Mouse (Mus musculus) gastrocnemius, adult 8-10 months (tissue): ENCODE data around the gene Extl1. TPM values are rescaled to one million over a fixed set of nuclear protein-coding genes. Genes with fewer than 3 reads are reported as not detected.
A peak's percentile ranks its signal among the peaks of the same experiment; 100 is the strongest.

Experiments
- DNase-seq, 2 experiments: peaks; one replicate each; pipeline ENCODE4 v3.0.0; 2022; ENCODE audit warnings: low spot score in 2 of 2
- total RNA-seq, 4 experiments: library from RNA; stranded (reverse); gene quantifications; 2 replicates each; pipeline ENCODE4 v1.2.4; 2022

Extl1 gene
- total RNA-seq, 4 experiments from 2014 or later: 22.2 to 36.1 (median 29.7) TPM

GRCm38 (mm10) chr4:134391636-134392035, 8.0 kb upstream of the Extl1 start:
- no peak for DNase-seq

GRCm38 (mm10) chr4:134388397-134388796, 4.7 kb upstream of the Extl1 start:
- DNase-seq: peak; percentile 46 to 49

- no peak for DNase-seq
Measured at GRCm38 (mm10) chr4:134387268-134387667, 3.6 kb upstream of the Extl1 start.

- no peak for DNase-seq
Measured at GRCm38 (mm10) chr4:134379510-134379909, 4.1 kb downstream of the Extl1 start.

- DNase-seq: no peak
Measured at GRCm38 (mm10) chr4:134378089-134378615, 5.5 kb downstream of the Extl1 start.

GRCm38 (mm10) chr4:134374306-134374705, 9.3 kb downstream of the Extl1 start:
- no peak for DNase-seq

GRCm38 (mm10) chr4:134373295-134373694, 10.4 kb downstream of the Extl1 start:
- DNase-seq: no peak

GRCm38 (mm10) chr4:134372294-134372747, 11.3 kb downstream of the Extl1 start:
- DNase-seq: peak; percentile 63 to 78

GRCm38 (mm10) chr4:134371316-134371855, 12.3 kb downstream of the Extl1 start:
- DNase-seq: peak in 1 of 2 experiments; percentile 26

- DNase-seq: no peak
Measured at GRCm38 (mm10) chr4:134370649-134371221, 12.9 kb downstream of the Extl1 start.

- DNase-seq: no peak
Measured at GRCm38 (mm10) chr4:134365280-134365679, 18.4 kb downstream of the Extl1 start.

GRCm38 (mm10) chr4:134362586-134362985, 21.1 kb downstream of the Extl1 start:
- no peak for DNase-seq

GRCm38 (mm10) chr4:134362124-134362523, 21.5 kb downstream of the Extl1 start:
- DNase-seq: no peak

GRCm38 (mm10) chr4:134361215-134361614, 22.4 kb downstream of the Extl1 start:
- no peak for DNase-seq

- DNase-seq: no peak
Measured at GRCm38 (mm10) chr4:134359649-134360048, 24.0 kb downstream of the Extl1 start.

- DNase-seq: no peak
Measured at GRCm38 (mm10) chr4:134357461-134357771, 26.2 kb downstream of the Extl1 start.

GRCm38 (mm10) chr4:134356591-134357460, 26.8 kb downstream of the Extl1 start:
- peak; percentile 55 to 70 for DNase-seq

- DNase-seq: peak; percentile 82 to 85
Measured at GRCm38 (mm10) chr4:134355841-134356452, 27.7 kb downstream of the Extl1 start.

- DNase-seq: no peak
Measured at GRCm38 (mm10) chr4:134353527-134354409, 29.9 kb downstream of the Extl1 start.

GRCm38 (mm10) chr4:134352929-134353328, 30.7 kb downstream of the Extl1 start:
- DNase-seq: no peak

GRCm38 (mm10) chr4:134352261-134352707, 31.4 kb downstream of the Extl1 start:
- peak in 1 of 2 experiments; percentile 12 for DNase-seq
